Mouse (Mus musculus) embryonic facial prominence, embryonic 10.5 days (tissue): Measurements from ENCODE around the gene Cntn4. TPM values are rescaled to one million over a fixed set of nuclear protein-coding genes. Genes with fewer than 3 reads are reported as not detected.

Experiments
- DNase-seq: peaks from one replicate; pipeline ENCODE4 v3.0.0-alpha.2; 2017; ENCODE audit warnings: low spot score
- H3K27ac ChIP-seq: fragments of 300-500 bp; sonication (generic); replicated peaks from 2 replicates; pipeline ENCODE4 v1.5.1; 2016; ENCODE audit warnings: mild to moderate bottlenecking
- H3K27me3 ChIP-seq: fragments of 300-500 bp; sonication (generic); replicated peaks from 2 replicates; pipeline ENCODE4 v1.6.1; 2016; ENCODE audit warnings: low read depth, mild to moderate bottlenecking; ENCODE audit not compliant: poor library complexity, severe bottlenecking
- H3K36me3 ChIP-seq: fragments of 300-500 bp; sonication (generic); replicated peaks from 2 replicates; pipeline ENCODE4 v1.6.1; 2016; ENCODE audit warnings: mild to moderate bottlenecking, moderate library complexity
- H3K4me1 ChIP-seq: fragments of 300-500 bp; sonication (generic); 2 replicates; pipeline ENCODE4 v1.6.1; 2016
- H3K4me3 ChIP-seq: fragments of 300-500 bp; sonication (generic); 2 replicates; pipeline ENCODE4 v1.5.1; 2016; ENCODE audit warnings: mild to moderate bottlenecking, moderate library complexity
- H3K9me3 ChIP-seq: fragments of 300-500 bp; sonication (generic); 2 replicates; pipeline ENCODE4 v1.6.1; 2016; ENCODE audit warnings: mild to moderate bottlenecking
- WGBS: fragments of 180-500 bp; shearing (Covaris S2); methylation state at CpG from one replicate; pipeline ENCODE4 v1.1.7; 2016; 5-methylcytosine and 5-hydroxymethylcytosine counted together
- polyA plus RNA-seq: library from polyadenylated mRNA; unstranded; fragments of >200 nt; fragmentation: Nextera tagmentation; extraction: Ambion mirVana; gene quantifications from 2 replicates; pipeline ENCODE4 v1.2.1, GENCODE M21; 2016

Cntn4 gene
- polyA plus RNA-seq, 1 experiment from 2014 or later = 0.72 TPM

DNA sequence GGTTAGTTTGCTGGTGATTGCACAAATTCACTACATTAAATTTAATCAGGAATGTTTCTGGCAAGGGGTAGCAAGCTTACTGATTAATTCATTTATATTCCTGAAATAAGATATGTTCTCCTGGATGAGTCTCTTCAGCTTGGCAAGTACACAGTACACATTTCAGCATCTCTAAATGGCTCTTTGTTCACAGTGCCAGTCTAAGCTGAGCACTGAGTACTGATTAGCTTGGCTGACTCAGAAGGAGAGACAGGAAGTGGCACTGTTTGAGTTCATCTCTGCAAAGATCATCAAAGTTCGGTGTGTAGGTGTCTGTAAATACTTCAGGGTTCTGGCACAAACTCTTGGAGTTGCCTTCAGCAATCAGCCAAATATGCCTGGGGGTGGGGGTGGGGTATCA, 169.8 kb downstream of the Cntn4 start:
- Histone ChIP-seq H3K4me3 (no peak overlapping the region), H3K9me3 (no peaks in the 10 kb centered on the region), H3K27me3 (no peaks in the 10 kb centered on the region), H3K27ac (no peak overlapping the region), H3K36me3 (no peaks in the 10 kb centered on the region), H3K4me1 (no peaks in the 10 kb centered on the region)
- no peak for DNase-seq
- 52% methylated on average over 1 of the region's 1 CpGs for WGBS

DNA sequence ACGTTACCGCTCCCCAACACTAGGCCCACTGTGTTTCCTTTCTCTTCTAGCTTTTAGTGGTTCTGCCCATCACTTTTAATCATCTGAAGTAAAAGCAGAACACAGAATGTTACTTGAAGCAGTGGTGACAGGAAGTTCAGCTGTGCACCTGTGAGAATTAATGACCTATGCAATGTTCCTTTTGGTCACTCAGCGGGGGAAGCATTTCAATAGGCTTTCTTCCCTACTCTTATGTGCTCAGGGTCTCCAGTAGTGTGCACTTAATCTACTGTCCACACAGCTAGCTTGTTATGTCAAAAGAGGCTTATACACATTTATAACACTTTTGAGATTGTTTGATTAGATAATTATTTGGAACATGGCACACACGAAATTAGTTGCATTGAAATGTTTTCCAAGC, 215.4 kb downstream of the Cntn4 start:
- WGBS = 81% methylated on average over 4 of the region's 4 CpGs
- Histone ChIP-seq H3K27ac (no peak overlapping the region), H3K9me3 (no peaks in the 10 kb centered on the region), H3K36me3 (no peaks in the 10 kb centered on the region), H3K27me3 (no peaks in the 10 kb centered on the region), H3K4me1 (no peaks in the 10 kb centered on the region), H3K4me3 (no peak overlapping the region)
- DNase-seq = no peak

DNA sequence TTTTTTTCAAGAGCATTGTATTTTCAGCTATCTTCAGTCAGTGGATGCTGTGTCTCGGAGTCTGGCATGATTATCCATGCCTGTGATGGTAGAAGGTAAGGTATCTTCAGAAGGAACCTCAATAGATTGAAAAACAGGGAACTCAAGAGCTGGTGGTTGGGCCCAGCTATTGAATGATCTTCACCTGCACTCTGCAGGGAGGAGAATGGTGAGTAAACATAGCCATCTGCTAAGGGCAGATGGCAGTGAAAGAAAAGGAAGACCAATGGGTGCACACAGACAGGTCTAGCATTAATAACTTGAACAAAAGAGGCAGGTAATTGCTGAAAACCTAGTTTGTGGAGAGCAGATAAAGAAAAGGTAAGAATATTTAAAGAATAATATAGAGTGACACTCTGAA, 261.0 kb downstream of the Cntn4 start:
- DNase-seq = no peak
- Histone ChIP-seq H3K27me3 (no peaks in the 10 kb centered on the region), H3K27ac (no peak overlapping the region), H3K9me3 (no peaks in the 10 kb centered on the region), H3K4me1 (no peaks in the 10 kb centered on the region), H3K36me3 (no peaks in the 10 kb centered on the region), H3K4me3 (no peak overlapping the region)
- WGBS = 79% methylated on average over 1 of the region's 1 CpGs

DNA sequence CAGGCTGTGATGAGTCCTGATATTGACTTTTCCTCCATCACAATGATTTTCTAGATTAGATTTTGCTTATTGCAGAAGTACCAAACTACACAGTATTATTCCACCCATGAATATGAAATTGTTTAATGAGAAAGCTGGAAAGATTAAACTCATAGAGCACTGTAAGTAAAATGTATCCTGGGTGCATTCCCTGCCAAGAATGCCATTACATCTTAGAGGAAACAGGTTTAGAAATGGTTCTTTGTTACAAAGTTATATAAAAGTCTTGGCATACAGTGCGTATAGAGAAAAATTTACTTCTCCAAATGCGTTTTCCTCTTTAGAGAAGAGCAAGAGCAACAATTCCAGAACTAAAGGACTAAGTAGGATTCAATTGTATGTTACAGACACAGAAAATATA, 261.8 kb downstream of the Cntn4 start:
- Histone ChIP-seq H3K4me1 (no peaks in the 10 kb centered on the region), H3K27me3 (no peaks in the 10 kb centered on the region), H3K36me3 (no peaks in the 10 kb centered on the region), H3K4me3 (no peak overlapping the region), H3K27ac (no peak overlapping the region), H3K9me3 (no peaks in the 10 kb centered on the region)
- 87% methylated on average over 2 of the region's 2 CpGs for WGBS
- no peak for DNase-seq

DNA sequence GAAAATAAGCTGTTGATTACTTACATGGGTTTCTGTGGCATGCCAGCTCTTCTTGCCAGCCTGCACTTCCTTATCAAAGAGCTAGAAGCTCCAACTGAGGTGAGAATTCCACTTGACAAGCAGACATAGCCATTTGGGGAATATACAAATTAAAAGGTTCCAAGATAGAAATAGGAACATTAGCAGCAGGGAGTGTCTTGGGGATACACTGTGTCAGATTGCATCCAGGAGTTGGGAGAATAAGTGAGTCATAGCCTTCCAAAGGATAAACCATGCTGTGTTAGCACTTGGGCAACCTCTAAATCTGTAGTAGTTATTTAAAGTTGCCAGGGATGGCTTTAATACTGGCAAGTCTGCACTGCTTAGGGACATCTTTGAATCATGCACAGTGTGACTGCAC, 263.1 kb downstream of the Cntn4 start:
- Histone ChIP-seq H3K9me3 (no peaks in the 10 kb centered on the region), H3K4me3 (no peak overlapping the region), H3K27ac (no peak overlapping the region), H3K4me1 (no peaks in the 10 kb centered on the region), H3K27me3 (no peaks in the 10 kb centered on the region), H3K36me3 (no peaks in the 10 kb centered on the region)
- no peak for DNase-seq

DNA sequence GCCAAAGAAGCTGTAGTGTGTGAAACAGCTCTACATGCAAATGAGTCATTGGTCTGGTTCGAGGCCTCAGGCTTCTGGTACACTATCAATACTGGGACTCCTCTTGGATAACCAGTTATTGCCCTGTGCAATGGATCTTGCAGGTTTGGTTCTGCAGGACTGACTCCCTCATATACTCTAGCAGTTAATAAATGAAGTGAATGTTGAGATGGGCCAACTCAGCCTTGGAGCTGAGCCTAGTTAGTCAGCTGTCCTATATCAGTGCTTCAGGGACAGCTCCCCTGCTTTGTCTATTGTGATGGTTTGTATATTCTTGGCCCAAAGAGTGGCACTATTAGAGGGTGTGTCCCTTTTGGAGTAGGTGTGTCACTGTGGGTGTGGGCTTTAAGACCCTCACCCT, 314.0 kb downstream of the Cntn4 start:
- no peaks in the 10 kb centered on the region for H3K9me3 ChIP-seq
- no peaks in the 10 kb centered on the region for H3K4me1 ChIP-seq
- no peak overlapping the region for H3K4me3 ChIP-seq
- no peaks in the 10 kb centered on the region for H3K36me3 ChIP-seq
- no peak for DNase-seq
- H3K27me3 ChIP-seq = no peaks in the 10 kb centered on the region
- no peak overlapping the region for H3K27ac ChIP-seq
- 78% methylated on average over 1 of the region's 1 CpGs for WGBS

DNA sequence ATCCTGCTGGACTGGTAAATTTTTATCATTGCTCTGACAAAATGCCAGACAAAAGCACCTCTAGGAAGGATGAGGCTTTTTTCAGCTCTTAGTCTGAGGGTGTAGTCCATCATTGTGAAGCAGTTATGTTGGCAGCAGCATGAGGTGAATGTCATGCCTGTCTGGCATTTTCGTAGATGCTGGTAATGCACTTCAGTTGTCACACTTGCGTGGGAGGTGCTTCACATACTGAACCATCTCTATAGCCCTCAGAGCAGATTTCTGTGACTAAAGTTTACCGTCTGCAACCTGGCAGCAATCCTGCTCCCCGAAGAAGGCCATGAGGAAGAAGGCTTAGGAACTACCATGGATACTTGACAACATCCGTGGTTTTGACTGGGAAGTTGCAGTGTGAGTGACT, 335.6 kb downstream of the Cntn4 start:
- 85% methylated on average over 5 of the region's 5 CpGs for WGBS
- Histone ChIP-seq H3K4me3 (no peak overlapping the region), H3K27me3 (no peaks in the 10 kb centered on the region), H3K27ac (no peak overlapping the region), H3K9me3 (no peaks in the 10 kb centered on the region), H3K4me1 (no peaks in the 10 kb centered on the region), H3K36me3 (no peaks in the 10 kb centered on the region)
- no peak for DNase-seq

DNA sequence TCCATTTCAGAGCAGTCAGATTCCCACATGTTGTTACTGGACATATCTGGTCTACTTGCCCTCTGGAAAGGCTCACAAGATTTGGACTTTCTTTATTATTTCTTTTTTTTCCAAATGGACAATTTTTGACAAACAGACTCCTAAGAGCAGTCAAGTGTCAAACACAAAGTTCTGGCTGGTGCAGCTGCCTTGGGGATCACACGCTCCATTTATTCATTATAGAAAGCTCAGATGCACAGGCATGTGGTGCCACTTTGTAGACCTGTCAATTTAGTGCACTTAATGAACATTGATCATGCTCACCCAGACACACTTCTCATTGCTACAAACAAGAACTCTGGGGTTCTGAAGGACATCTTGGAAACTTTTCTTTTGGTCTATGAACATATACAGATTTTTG, 337.7 kb downstream of the Cntn4 start:
- Histone ChIP-seq H3K4me3 (no peak overlapping the region), H3K9me3 (no peaks in the 10 kb centered on the region), H3K27me3 (no peaks in the 10 kb centered on the region), H3K36me3 (no peaks in the 10 kb centered on the region), H3K27ac (no peak overlapping the region), H3K4me1 (no peaks in the 10 kb centered on the region)
- no peak for DNase-seq
- 84% methylated on average over 1 of the region's 1 CpGs for WGBS

DNA sequence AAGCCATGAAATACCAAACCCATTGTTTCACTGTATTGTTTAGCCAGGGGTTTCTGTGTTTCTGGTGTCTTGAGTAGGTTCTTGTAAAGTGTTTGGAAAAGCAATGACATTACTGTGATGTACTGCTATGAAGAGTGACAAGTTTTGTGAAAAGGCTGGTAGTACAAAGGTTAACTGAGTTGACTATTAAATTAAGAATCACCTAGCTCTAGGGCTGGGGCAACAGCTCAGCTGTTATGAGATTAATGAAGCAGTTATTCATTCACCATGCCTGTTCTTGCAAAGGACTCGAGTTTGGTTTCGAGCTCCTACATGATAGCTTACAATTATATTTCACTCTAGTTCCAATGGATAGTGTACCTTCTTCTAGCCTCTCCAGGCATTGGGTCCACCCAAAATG, 371.4 kb downstream of the Cntn4 start:
- Histone ChIP-seq H3K4me3 (no peak overlapping the region), H3K27me3 (no peaks in the 10 kb centered on the region), H3K9me3 (no peaks in the 10 kb centered on the region), H3K27ac (no peak overlapping the region), H3K36me3 (no peaks in the 10 kb centered on the region), H3K4me1 (no peaks in the 10 kb centered on the region)
- no peak for DNase-seq
- 88% methylated on average over 2 of the region's 2 CpGs for WGBS

DNA sequence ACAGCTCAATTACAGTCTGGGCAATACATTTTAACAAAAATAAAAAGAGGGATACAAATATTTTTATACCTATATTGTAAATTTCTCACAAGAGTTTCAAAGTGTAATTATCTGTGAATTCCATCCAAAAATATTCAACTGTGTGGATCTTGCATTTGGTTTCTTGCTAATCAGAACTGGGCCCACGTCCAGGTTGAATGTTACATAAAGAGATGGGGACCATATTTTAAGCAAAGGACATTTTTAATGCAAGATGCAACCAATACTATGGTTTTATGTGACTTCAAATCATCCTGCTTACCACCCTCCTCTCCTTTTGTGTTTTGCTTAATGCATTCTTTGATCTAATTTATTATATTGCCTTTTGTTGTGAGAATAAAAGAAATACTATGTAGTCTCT, 378.7 kb downstream of the Cntn4 start:
- no peak for DNase-seq
- H3K4me3 ChIP-seq = no peak overlapping the region
- H3K27ac ChIP-seq = no peak overlapping the region
- H3K9me3 ChIP-seq = no peaks in the 10 kb centered on the region
- no peaks in the 10 kb centered on the region for H3K36me3 ChIP-seq
- WGBS = 79% methylated on average over 1 of the region's 1 CpGs
- H3K4me1 ChIP-seq = no peaks in the 10 kb centered on the region
- H3K27me3 ChIP-seq = no peaks in the 10 kb centered on the region

DNA sequence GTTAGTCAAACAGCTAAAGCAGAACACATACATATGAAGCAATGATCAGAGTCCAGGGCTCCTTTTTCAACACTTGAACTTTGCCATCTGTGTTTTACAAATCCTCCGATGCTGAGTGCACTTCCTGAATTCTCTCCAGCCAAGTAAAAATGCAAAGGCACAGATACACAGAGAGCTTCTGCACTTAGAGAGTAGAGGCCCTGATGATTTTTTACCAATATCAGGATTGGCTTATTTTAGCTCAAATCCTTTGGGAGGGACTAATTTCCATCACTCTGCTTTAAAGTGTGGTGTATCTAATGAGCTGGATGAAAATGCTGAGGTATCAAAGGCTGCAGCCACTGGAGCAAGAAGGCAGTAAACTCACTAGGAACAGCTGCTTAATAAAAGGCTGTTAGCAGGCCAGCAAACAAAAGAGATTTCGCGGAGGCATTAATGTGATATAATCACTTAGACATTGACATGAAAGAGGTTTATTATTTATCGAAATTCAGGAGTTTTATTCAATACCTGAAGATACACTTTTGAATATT, 400.7 kb downstream of the Cntn4 start:
- H3K27me3 ChIP-seq = no peaks in the 10 kb centered on the region
- no peak overlapping the region for H3K4me3 ChIP-seq
- H3K4me1 ChIP-seq = no peaks in the 10 kb centered on the region
- no peak for DNase-seq
- H3K9me3 ChIP-seq = no peaks in the 10 kb centered on the region
- no peaks in the 10 kb centered on the region for H3K36me3 ChIP-seq
- WGBS = 67% methylated on average over 4 of the region's 4 CpGs
- no peak overlapping the region for H3K27ac ChIP-seq

DNA sequence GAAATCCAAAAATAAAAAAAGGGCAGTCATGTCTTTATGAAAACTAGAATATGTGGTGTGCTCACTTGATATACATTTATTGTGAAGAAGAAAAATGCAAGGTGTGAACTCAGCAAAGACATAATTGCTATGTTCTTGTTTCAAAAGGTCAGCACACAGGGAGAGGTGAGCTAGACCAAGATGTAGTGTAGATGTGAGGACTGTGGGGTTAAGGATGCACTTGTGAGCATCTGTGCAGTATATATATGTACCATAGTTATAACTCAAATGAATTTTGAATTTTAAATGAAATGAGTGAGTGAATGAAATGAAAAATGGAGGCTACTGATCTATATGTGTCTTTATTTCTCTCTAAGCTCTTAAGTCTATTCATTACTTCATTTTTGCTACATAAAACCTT, 401.2 kb downstream of the Cntn4 start:
- no peaks in the 10 kb centered on the region for H3K9me3 ChIP-seq
- no peaks in the 10 kb centered on the region for H3K27me3 ChIP-seq
- no peak overlapping the region for H3K4me3 ChIP-seq
- DNase-seq = no peak
- H3K27ac ChIP-seq = no peak overlapping the region
- H3K36me3 ChIP-seq = no peaks in the 10 kb centered on the region
- H3K4me1 ChIP-seq = no peaks in the 10 kb centered on the region

DNA sequence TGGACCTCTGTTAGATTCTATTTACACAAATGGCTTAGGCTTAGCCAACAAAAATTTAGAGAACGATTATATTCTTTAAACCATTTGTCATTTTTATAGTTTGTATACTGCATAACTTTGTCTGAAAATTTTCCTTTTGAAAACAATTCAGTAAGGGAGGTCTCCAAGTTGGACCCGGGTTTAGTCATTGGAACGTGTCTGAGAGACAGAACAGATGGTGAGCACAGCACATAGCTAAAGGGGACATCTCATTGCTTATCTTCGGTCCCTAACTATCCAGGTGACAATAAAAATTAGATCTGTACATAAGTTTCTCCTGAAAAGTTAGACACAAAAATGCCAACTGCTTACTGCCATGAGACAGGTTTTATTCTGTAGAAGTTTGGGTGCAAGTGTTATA, 420.4 kb downstream of the Cntn4 start:
- Histone ChIP-seq H3K9me3 (no peaks in the 10 kb centered on the region), H3K27ac (no peak overlapping the region), H3K36me3 (no peaks in the 10 kb centered on the region), H3K4me3 (no peak overlapping the region), H3K4me1 (no peaks in the 10 kb centered on the region), H3K27me3 (no peaks in the 10 kb centered on the region)
- no peak for DNase-seq
- 87% methylated on average over 4 of the region's 4 CpGs for WGBS

DNA sequence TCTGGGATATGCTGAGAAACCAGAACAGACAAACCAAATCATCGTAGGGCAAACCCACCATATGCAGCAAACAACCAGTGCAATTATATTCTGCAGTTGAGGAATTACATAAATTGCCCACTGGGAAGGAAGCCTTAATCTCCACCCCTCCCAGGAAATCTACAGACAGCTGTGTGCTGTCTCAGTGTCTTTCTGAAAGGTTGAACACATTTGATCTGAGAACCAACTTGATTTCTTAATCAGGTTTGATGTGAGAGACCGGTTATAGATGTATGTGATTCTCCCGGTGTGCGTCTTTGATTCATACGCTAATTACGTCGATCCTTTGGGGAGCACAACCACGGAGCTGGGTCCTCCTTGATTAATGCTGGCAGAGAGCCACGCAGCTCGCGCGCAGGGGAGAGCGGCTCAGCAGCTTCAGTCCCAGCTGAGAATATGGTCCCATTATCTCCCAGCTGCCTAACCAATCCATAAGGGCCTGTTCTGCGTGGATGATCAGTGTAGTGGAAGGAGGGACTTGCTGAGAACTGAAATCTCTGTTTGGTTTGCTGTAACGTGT, 441.1 kb downstream of the Cntn4 start:
- Histone ChIP-seq H3K9me3 (no peaks in the 10 kb centered on the region), H3K36me3 (no peaks in the 10 kb centered on the region), H3K27me3 (no peaks in the 10 kb centered on the region), H3K27ac (no peak overlapping the region), H3K4me3 (peak overlapping the region; percentile 38), H3K4me1 (0 out of 2 replicates have a peak, but pooled peaks cover 4% of the 10 kb centered on the region)
- 32% methylated on average over 15 of the region's 15 CpGs for WGBS
- peak; percentile 19 for DNase-seq
